In genomic region chr11:117848985-117849671, GRCm38 (mm10) we compare ENCODE assay signal across 1 mouse cellular context.
TF ChIP-seq lines count a peak whose summit lies in the region.

TSS of gene Birc5 (plus strand) at chr11:117849251.

TF ChIP-seq in CH12.LX, 34 proteins besides CTCF, POLR2A, EP300 and RAD21 (continued from another document):
- TF ChIP-seq SMC3 (IDR thresholded peaks at IDR 0.05; ENCODE audit: low read depth, low read length) = no peak
- no peak for TF ChIP-seq JUN (IDR thresholded peaks at IDR 0.05; ENCODE audit: insufficient read depth, low read depth, low read length)
- peak; percentile 21; the same call in 1 of the 2 replicates for TF ChIP-seq ZNF384 (IDR thresholded peaks at IDR 0.05; ENCODE audit: low read depth, low read length)
- TF ChIP-seq ZC3H11A (IDR thresholded peaks at IDR 0.05; ENCODE audit: low read depth, low read length) = no peak
- TF ChIP-seq USF2 (conservative IDR thresholded peaks at IDR 0.05; ENCODE audit: low read depth, low read length) = no peak
- TF ChIP-seq CHD2 (IDR thresholded peaks at IDR 0.05; ENCODE audit: low read length) = peak; percentile 53; the same call in 1 of the 2 replicates
- peak; percentile 89 for TF ChIP-seq MXI1 (IDR thresholded peaks at IDR 0.05; ENCODE audit: low read depth, low read length)
- peak; percentile 83 for TF ChIP-seq ELF1 (IDR thresholded peaks at IDR 0.05; ENCODE audit: low read depth, low read length)
- TF ChIP-seq SIN3A (IDR thresholded peaks at IDR 0.05; ENCODE audit: low read length) = peak; percentile 99
